ENCODE assay signal across 13 mouse cellular contexts in genomic region chr4:124606180-124606579, GRCm38 (mm10). TPM values are rescaled to one million over a fixed set of nuclear protein-coding genes. Genes with fewer than 3 reads are reported as not detected.
A peak's percentile ranks its signal among the peaks of the same experiment; 100 is the strongest.
DNase-seq lines count a peak whose midpoint lies in the region; ATAC-seq and TF ChIP-seq lines count a peak whose summit lies in the region.
"Had no signal": no experiment of that assay in that cellular context is flagged by ENCODE, and none has a peak within 500 bp of the region (broad histone marks: within the 10 kb centered on the region; RNA-seq: fewer than 3 reads in every experiment).

No protein-coding gene starts in this region.

- H3K4me2 ChIP-seq in forebrain, postnatal 0 days (ENCODE audit: low read depth) = no peak overlapping the region
- H3K4me2 ChIP-seq in forebrain, embryonic 12.5 days = no peak overlapping the region
- H3K4me2 ChIP-seq in lung, embryonic 15.5 days = no peak overlapping the region
- H3K4me2 ChIP-seq: hindbrain, embryonic 13.5 days had no signal

- no peak overlapping the region for H3K4me3 ChIP-seq in forebrain, postnatal 0 days (ENCODE audit: low read depth, low read length)
- H3K4me3 ChIP-seq in forebrain, embryonic 12.5 days (replicated peaks) = no peak overlapping the region
- no peak overlapping the region for H3K4me3 ChIP-seq in lung, embryonic 15.5 days
- H3K4me3 ChIP-seq in erythroblast, embryonic 14.5 days (replicated peaks) = peak overlapping the region; percentile 63
- H3K4me3 ChIP-seq: hindbrain, embryonic 13.5 days had no signal

- peak overlapping the region; percentile 67 for H3K27ac ChIP-seq in forebrain, postnatal 0 days (ENCODE audit: low read depth, low read length)
- H3K27ac ChIP-seq in forebrain, embryonic 12.5 days = no peak overlapping the region
- H3K27ac ChIP-seq in lung, embryonic 15.5 days = no peak overlapping the region
- H3K27ac ChIP-seq: hindbrain, embryonic 13.5 days had no signal

- H3K36me3 ChIP-seq in forebrain, postnatal 0 days (ENCODE audit: insufficient read depth) = no peaks in the 10 kb centered on the region
- no peaks in the 10 kb centered on the region for H3K36me3 ChIP-seq in forebrain, embryonic 12.5 days (replicated peaks)
- H3K36me3 ChIP-seq in lung, embryonic 15.5 days = no peaks in the 10 kb centered on the region
- peaks cover 4% of the 10 kb centered on the region; the same call in 1 of the 2 replicates for H3K36me3 ChIP-seq in erythroblast, embryonic 14.5 days (ENCODE audit: control insufficient read depth)
- H3K36me3 ChIP-seq: hindbrain, embryonic 13.5 days had no signal

- H3K9me3 ChIP-seq in forebrain, postnatal 0 days (ENCODE audit: low read length) = no peaks in the 10 kb centered on the region
- no peaks in the 10 kb centered on the region for H3K9me3 ChIP-seq in forebrain, embryonic 12.5 days
- no peaks in the 10 kb centered on the region for H3K9me3 ChIP-seq in lung, embryonic 15.5 days
- no peaks in the 10 kb centered on the region for H3K9me3 ChIP-seq in erythroblast, embryonic 14.5 days (ENCODE audit: control insufficient read depth, low read length)
- H3K9me3 ChIP-seq: hindbrain, embryonic 13.5 days had no signal

- no peak for TF ChIP-seq CTCF in forebrain, postnatal 0 days (IDR thresholded peaks at IDR 0.05; ENCODE audit: low read depth)

- ATAC-seq in forebrain, postnatal 0 days = no peak
- no peak for ATAC-seq in forebrain, embryonic 12.5 days (ENCODE audit: low FRiP score)
- peak; percentile 68; the same call in 1 of the 2 replicates for ATAC-seq in lung, embryonic 15.5 days (ENCODE audit: borderline replicate concordance, extremely low read depth, low FRiP score, low TSS enrichment)

- DNase-seq in forebrain, postnatal 0 days = no peak
- DNase-seq in lung, postnatal 25 days (ENCODE audit: low spot score) = no peak
- peak; percentile 22 to 54 for DNase-seq in spleen, postnatal 36 days (ENCODE audit: low spot score in 2 of 2)
- DNase-seq in urinary bladder, adult 2 months (ENCODE audit: low spot score) = no peak
- no peak for DNase-seq in kidney, adult 9 months
- DNase-seq: B cell, adult 2 months; gastrocnemius, postnatal 25 days; layer of hippocampus, adult 9-11 months; lung, adult 2 months had no signal

- H3K4me1 ChIP-seq in forebrain, postnatal 0 days (ENCODE audit: insufficient read depth) = no peaks in the 10 kb centered on the region
- peaks cover 5% of the 10 kb centered on the region; the same call in 1 of the 2 replicates for H3K4me1 ChIP-seq in forebrain, embryonic 12.5 days
- H3K4me1 ChIP-seq in lung, embryonic 15.5 days = no peaks in the 10 kb centered on the region
- H3K4me1 ChIP-seq in erythroblast, embryonic 14.5 days (ENCODE audit: control insufficient read depth) = peaks cover 82% of the 10 kb centered on the region

- H3K9ac ChIP-seq in forebrain, postnatal 0 days = no peak overlapping the region
- no peak overlapping the region for H3K9ac ChIP-seq in forebrain, embryonic 12.5 days
- H3K9ac ChIP-seq in lung, embryonic 15.5 days = no peak overlapping the region
- H3K9ac ChIP-seq: hindbrain, embryonic 13.5 days had no signal

- WGBS in forebrain, postnatal 0 days = 72% methylated on average over 3 of the region's 3 CpGs
- WGBS in forebrain, embryonic 12.5 days = 80% methylated on average over 3 of the region's 3 CpGs
- 76% methylated on average over 3 of the region's 3 CpGs for WGBS in lung, embryonic 15.5 days

- H3K27me3 ChIP-seq in forebrain, postnatal 0 days (ENCODE audit: insufficient read depth, low read length) = no peaks in the 10 kb centered on the region
- H3K27me3 ChIP-seq in forebrain, embryonic 12.5 days = peaks cover 29% of the 10 kb centered on the region
- H3K27me3 ChIP-seq in lung, embryonic 15.5 days = peaks cover 27% of the 10 kb centered on the region
- H3K27me3 ChIP-seq in erythroblast, embryonic 14.5 days (ENCODE audit: control insufficient read depth) = peaks cover 32% of the 10 kb centered on the region

RNA-seq across cellular contexts. Expression of gene 3100002H09Rik, which starts 4.4 kb away (rescaled TPM):
- total RNA-seq in forebrain, postnatal 0 days (2014; rRNA removed) = 0.23 TPM in 1 of 2 replicates, not detected in the other
- polyA plus RNA-seq in forebrain, postnatal 0 days (2015; fragmentation: Nextera tagmentation; extraction: Ambion mirVana) = 0.18 TPM in 1 of 2 replicates, not detected in the other
- 0.47 and 0.74 TPM in 2 replicates for polyA plus RNA-seq in forebrain, embryonic 12.5 days (2016; fragmentation: Nextera tagmentation; extraction: Ambion mirVana)
- polyA plus RNA-seq in lung, embryonic 15.5 days (2015; fragmentation: Nextera tagmentation; extraction: Ambion mirVana) = not detected in 2 replicates
- not detected in 2 replicates for polyA plus RNA-seq in erythroblast, embryonic 14.5 days (2012)
- not detected in 2 replicates for polyA plus RNA-seq in urinary bladder, adult 2 months (2012; rRNA removed)
- total RNA-seq: gastrocnemius, postnatal 25 days had no signal
- polyA plus RNA-seq: hindbrain, embryonic 13.5 days; lung, adult 2 months had no signal

RNA-seq across cellular contexts. Expression of gene Pou3f1, which starts 50.4 kb away (rescaled TPM):
- 19.7 and 30.5 TPM in 2 replicates for total RNA-seq in forebrain, postnatal 0 days (2014; rRNA removed)
- polyA plus RNA-seq in forebrain, postnatal 0 days (2015; fragmentation: Nextera tagmentation; extraction: Ambion mirVana) = 20.2 and 31.1 TPM in 2 replicates
- 16.0 and 21.6 TPM in 2 replicates for polyA plus RNA-seq in forebrain, embryonic 12.5 days (2016; fragmentation: Nextera tagmentation; extraction: Ambion mirVana)
- 0.06 and 0.14 TPM in 2 replicates for polyA plus RNA-seq in lung, embryonic 15.5 days (2015; fragmentation: Nextera tagmentation; extraction: Ambion mirVana)
- 0.01 and 0.02 TPM in 2 replicates for polyA plus RNA-seq in erythroblast, embryonic 14.5 days (2012)
- polyA plus RNA-seq in urinary bladder, adult 2 months (2012; rRNA removed) = 0.14 and 0.18 TPM in 2 replicates

Comparison
In these comparisons a context has a peak if more than half of its experiments do, and no peak if none do; other contexts are left out.
1. DNase-seq: peak in spleen, postnatal 36 days (2 of 2); none in forebrain, postnatal 0 days (single experiment), lung, postnatal 25 days (single experiment), urinary bladder, adult 2 months (single experiment) and kidney, adult 9 months (single experiment).
2. RNA of gene Pou3f1, which starts 50.4 kb away (polyA plus RNA-seq): 20.2 to 31.1 TPM in forebrain, postnatal 0 days and 16.0 to 21.6 TPM in forebrain, embryonic 12.5 days; 0.14 to 0.18 TPM in urinary bladder, adult 2 months, 0.06 to 0.14 TPM in lung, embryonic 15.5 days and 0.01 to 0.02 TPM in erythroblast, embryonic 14.5 days; every median in the first group is over 10 times any median in the second.